Mouse (Mus musculus): Measurements from ENCODE around the gene Ralgapa1. TPM values are rescaled to one million over a fixed set of nuclear protein-coding genes. Genes with fewer than 3 reads are reported as not detected.

Ralgapa1 gene
- polyA plus RNA-seq, 1 experiment from 2014 or later, result 45.2 TPM

DNA sequence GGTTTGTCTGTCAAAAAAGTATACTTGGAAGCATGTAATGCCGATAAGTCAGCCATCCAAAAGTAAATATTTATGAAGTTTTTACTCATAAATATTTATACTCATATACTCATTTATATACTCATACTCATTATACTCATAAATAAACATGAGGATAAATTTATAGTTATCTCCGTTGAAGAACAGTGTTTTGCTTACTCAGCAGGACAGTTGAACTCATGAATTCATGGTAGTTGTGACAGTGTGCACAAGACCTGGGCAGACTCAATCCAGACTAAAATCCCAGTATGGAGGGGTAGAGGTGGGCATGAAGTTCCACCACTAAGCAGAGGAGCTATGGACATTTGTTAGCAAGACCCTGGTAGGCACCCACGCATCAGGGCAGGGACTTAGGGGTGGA, 16.5 kb upstream of the Ralgapa1 start:
- 61% methylated on average over 3 of the region's 3 CpGs for WGBS
- no peak overlapping the region for H3K9ac ChIP-seq (replicated peaks; ENCODE audit: low read depth, low read length)
- peak overlapping the region; percentile 78 for H3K4me2 ChIP-seq (ENCODE audit: low read depth, low read length)
- H3K27me3 ChIP-seq (ENCODE audit: control insufficient read depth, insufficient read depth, low read length), result no peaks in the 10 kb centered on the region
- peaks cover 5% of the 10 kb centered on the region; the same call in 1 of the 2 replicates for H3K36me3 ChIP-seq (ENCODE audit: control insufficient read depth, insufficient read depth, low read length)
- H3K9me3 ChIP-seq (ENCODE audit: control insufficient read depth, low read length), result no peaks in the 10 kb centered on the region
- ATAC-seq (ENCODE audit: low read depth), result no peak
- H3K27ac ChIP-seq (ENCODE audit: low read depth, low read length), result no peak overlapping the region
- H3K4me3 ChIP-seq (ENCODE audit: low read depth, low read length), result no peak overlapping the region
- H3K4me1 ChIP-seq (ENCODE audit: control insufficient read depth, insufficient read depth, low read length), result peaks cover 3% of the 10 kb centered on the region; the same call in 1 of the 2 replicates

DNA sequence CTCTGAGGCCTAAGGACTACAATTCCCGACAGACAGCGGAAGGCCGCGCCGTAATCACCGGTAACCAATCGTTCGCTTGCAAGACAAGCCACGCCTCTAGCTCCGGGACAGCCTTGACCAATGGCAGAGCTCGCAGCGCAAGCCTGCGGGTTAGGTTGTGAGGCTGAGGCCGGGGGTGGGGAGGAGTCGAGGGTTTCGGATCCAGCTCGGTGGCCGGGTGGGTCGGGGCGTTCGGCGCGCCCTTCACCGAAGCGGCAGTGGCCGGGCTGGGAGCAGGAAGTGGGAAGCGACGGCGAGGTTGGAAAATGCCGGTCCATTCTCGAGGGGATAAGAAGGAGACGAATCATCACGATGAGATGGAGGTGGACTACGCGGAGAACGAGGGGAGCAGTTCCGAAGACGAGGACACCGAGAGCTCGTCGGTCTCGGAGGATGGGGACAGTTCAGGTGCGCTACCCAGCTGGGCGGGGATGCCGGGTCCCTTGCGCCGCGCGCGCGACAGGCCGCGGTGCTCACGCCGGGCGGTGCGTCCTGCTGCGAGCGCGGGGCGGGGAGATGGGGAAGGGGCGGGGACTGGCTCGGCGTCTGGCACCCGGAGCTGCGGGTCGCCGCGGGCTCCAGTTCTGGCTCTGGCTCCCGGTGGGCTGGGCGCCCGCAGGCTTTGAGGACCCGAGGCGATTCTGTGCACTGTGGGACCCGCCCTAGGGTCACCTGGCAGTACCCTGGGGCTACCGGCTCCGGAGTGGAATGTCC, 15.4 kb upstream of the Ralgapa1 start, which contains the start of gene Brms1l:
Gene Brms1l (plus strand): TSS at position 126 of the 753 bp plus-strand sequence.
- Histone ChIP-seq H3K4me2 (ENCODE audit: low read depth, low read length) (peak within 1 kb of the TSS; percentile 78), H3K4me3 (ENCODE audit: low read depth, low read length) (peak within 1 kb of the TSS; percentile 80), H3K36me3 (ENCODE audit: control insufficient read depth, insufficient read depth, low read length) (peaks cover 1% of the 10 kb centered on the region; the same call in 1 of the 2 replicates), H3K27me3 (ENCODE audit: control insufficient read depth, insufficient read depth, low read length) (no peaks in the 10 kb centered on the region), H3K27ac (ENCODE audit: low read depth, low read length) (peak within 1 kb of the TSS; percentile 83), H3K9me3 (ENCODE audit: control insufficient read depth, low read length) (no peaks in the 10 kb centered on the region), H3K9ac (replicated peaks; ENCODE audit: low read depth, low read length) (peak within 1 kb of the TSS; percentile 68), H3K4me1 (ENCODE audit: control insufficient read depth, insufficient read depth, low read length) (peaks cover 3% of the 10 kb centered on the region; the same call in 1 of the 2 replicates)
- WGBS, result under 1% methylated on average over 72 of the region's 77 CpGs
- peak; percentile 99 for ATAC-seq (ENCODE audit: low read depth)

GRCm38 (mm10) chr12:55835857-55836198, 14.9 kb upstream of the Ralgapa1 start:
- Histone ChIP-seq H3K4me3 (ENCODE audit: low read depth, low read length) (peak overlapping the region; percentile 80), H3K9me3 (ENCODE audit: control insufficient read depth, low read length) (no peaks in the 10 kb centered on the region), H3K9ac (replicated peaks; ENCODE audit: low read depth, low read length) (peak overlapping the region; percentile 68; the same call in 1 of the 2 replicates), H3K27me3 (ENCODE audit: control insufficient read depth, insufficient read depth, low read length) (no peaks in the 10 kb centered on the region), H3K4me1 (ENCODE audit: control insufficient read depth, insufficient read depth, low read length) (peaks cover 3% of the 10 kb centered on the region; the same call in 1 of the 2 replicates), H3K36me3 (ENCODE audit: control insufficient read depth, insufficient read depth, low read length) (no peaks in the 10 kb centered on the region), H3K27ac (ENCODE audit: low read depth, low read length) (peak overlapping the region; percentile 39; the same call in 1 of the 2 replicates), H3K4me2 (ENCODE audit: low read depth, low read length) (peak overlapping the region; percentile 52)
- ATAC-seq (ENCODE audit: low read depth), result no peak
- 0% methylated on average over 6 of the region's 6 CpGs for WGBS

GRCm38 (mm10) chr12:55834891-55835290, 13.9 kb upstream of the Ralgapa1 start:
- Histone ChIP-seq H3K4me3 (ENCODE audit: low read depth, low read length) (no peak overlapping the region), H3K4me2 (ENCODE audit: low read depth, low read length) (no peak overlapping the region), H3K36me3 (ENCODE audit: control insufficient read depth, insufficient read depth, low read length) (no peaks in the 10 kb centered on the region), H3K27me3 (ENCODE audit: control insufficient read depth, insufficient read depth, low read length) (no peaks in the 10 kb centered on the region), H3K4me1 (ENCODE audit: control insufficient read depth, insufficient read depth, low read length) (peaks cover 3% of the 10 kb centered on the region; the same call in 1 of the 2 replicates), H3K9me3 (ENCODE audit: control insufficient read depth, low read length) (no peaks in the 10 kb centered on the region), H3K9ac (replicated peaks; ENCODE audit: low read depth, low read length) (no peak overlapping the region), H3K27ac (ENCODE audit: low read depth, low read length) (no peak overlapping the region)
- no peak for ATAC-seq (ENCODE audit: low read depth)
- WGBS, result 91% methylated on average over 8 of the region's 8 CpGs

GRCm38 (mm10) chr12:55833906-55834625, 13.1 kb upstream of the Ralgapa1 start:
- Histone ChIP-seq H3K27ac (ENCODE audit: low read depth, low read length) (no peak overlapping the region), H3K4me2 (ENCODE audit: low read depth, low read length) (no peak overlapping the region), H3K4me3 (ENCODE audit: low read depth, low read length) (no peak overlapping the region), H3K36me3 (ENCODE audit: control insufficient read depth, insufficient read depth, low read length) (no peaks in the 10 kb centered on the region), H3K9ac (replicated peaks; ENCODE audit: low read depth, low read length) (no peak overlapping the region), H3K4me1 (ENCODE audit: control insufficient read depth, insufficient read depth, low read length) (peaks cover 3% of the 10 kb centered on the region; the same call in 1 of the 2 replicates), H3K9me3 (ENCODE audit: control insufficient read depth, low read length) (no peaks in the 10 kb centered on the region), H3K27me3 (ENCODE audit: control insufficient read depth, insufficient read depth, low read length) (no peaks in the 10 kb centered on the region)
- WGBS, result 70% methylated on average over 9 of the region's 9 CpGs
- no peak for ATAC-seq (ENCODE audit: low read depth)

DNA sequence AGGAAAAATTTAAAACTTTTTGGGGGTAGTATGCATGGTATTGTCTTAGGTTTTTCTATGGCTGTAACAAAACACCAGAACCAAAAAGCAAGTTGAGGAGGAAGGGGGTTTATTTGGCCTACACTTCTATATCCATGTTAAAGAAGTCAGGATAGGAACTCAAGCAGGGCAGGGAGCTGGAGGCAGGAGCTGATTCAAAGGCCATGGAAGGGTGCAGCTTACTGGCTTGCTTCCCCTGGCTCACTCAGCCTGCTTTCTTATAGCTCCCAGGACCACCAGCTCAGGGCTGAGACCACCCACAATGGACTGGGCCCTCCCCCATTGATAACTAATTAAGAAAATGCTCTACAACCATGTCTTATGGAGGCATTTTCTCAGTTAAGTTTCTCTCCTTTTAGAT, 12.0 kb upstream of the Ralgapa1 start:
- Histone ChIP-seq H3K27me3 (ENCODE audit: control insufficient read depth, insufficient read depth, low read length) (no peaks in the 10 kb centered on the region), H3K4me3 (ENCODE audit: low read depth, low read length) (no peak overlapping the region), H3K27ac (ENCODE audit: low read depth, low read length) (no peak overlapping the region), H3K9ac (replicated peaks; ENCODE audit: low read depth, low read length) (no peak overlapping the region), H3K9me3 (ENCODE audit: control insufficient read depth, low read length) (no peaks in the 10 kb centered on the region), H3K36me3 (ENCODE audit: control insufficient read depth, insufficient read depth, low read length) (no peaks in the 10 kb centered on the region), H3K4me2 (ENCODE audit: low read depth, low read length) (no peak overlapping the region), H3K4me1 (ENCODE audit: control insufficient read depth, insufficient read depth, low read length) (peaks cover 3% of the 10 kb centered on the region; the same call in 1 of the 2 replicates)
- ATAC-seq (ENCODE audit: low read depth), result no peak

DNA sequence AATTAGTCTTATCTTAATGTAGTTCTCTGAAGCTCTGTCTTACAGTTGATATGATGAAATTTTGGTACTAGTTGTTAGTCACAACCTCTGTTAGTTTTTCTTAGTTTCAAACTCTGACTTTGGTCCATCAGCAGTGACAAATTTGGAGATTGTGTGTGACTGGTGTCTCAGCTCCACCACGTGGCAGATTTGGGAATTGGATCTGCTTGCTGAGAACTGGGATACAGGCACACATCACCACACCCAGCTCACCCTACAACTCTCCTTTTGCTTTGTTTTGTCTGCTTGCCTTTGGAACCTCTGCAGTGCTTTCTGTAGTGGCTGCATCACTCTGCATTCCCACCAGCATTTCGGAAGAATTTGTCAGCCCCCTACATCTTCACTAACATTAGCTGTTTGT, 10.1 kb upstream of the Ralgapa1 start:
- no peak overlapping the region for H3K4me3 ChIP-seq (ENCODE audit: low read depth, low read length)
- WGBS, result 26% methylated on average over 2 of the region's 2 CpGs
- H3K36me3 ChIP-seq (ENCODE audit: control insufficient read depth, insufficient read depth, low read length), result no peaks in the 10 kb centered on the region
- no peak overlapping the region for H3K27ac ChIP-seq (ENCODE audit: low read depth, low read length)
- no peak overlapping the region for H3K4me2 ChIP-seq (ENCODE audit: low read depth, low read length)
- H3K4me1 ChIP-seq (ENCODE audit: control insufficient read depth, insufficient read depth, low read length), result no peaks in the 10 kb centered on the region
- H3K9ac ChIP-seq (replicated peaks; ENCODE audit: low read depth, low read length), result no peak overlapping the region
- no peak for ATAC-seq (ENCODE audit: low read depth)
- no peaks in the 10 kb centered on the region for H3K9me3 ChIP-seq (ENCODE audit: control insufficient read depth, low read length)
- H3K27me3 ChIP-seq (ENCODE audit: control insufficient read depth, insufficient read depth, low read length), result no peaks in the 10 kb centered on the region

- WGBS, result 77% methylated on average over 2 of the region's 2 CpGs
- H3K4me2 ChIP-seq (ENCODE audit: low read depth, low read length), result no peak overlapping the region
- H3K4me1 ChIP-seq (ENCODE audit: control insufficient read depth, insufficient read depth, low read length), result no peaks in the 10 kb centered on the region
- H3K27me3 ChIP-seq (ENCODE audit: control insufficient read depth, insufficient read depth, low read length), result no peaks in the 10 kb centered on the region
- H3K36me3 ChIP-seq (ENCODE audit: control insufficient read depth, insufficient read depth, low read length), result no peaks in the 10 kb centered on the region
- H3K27ac ChIP-seq (ENCODE audit: low read depth, low read length), result no peak overlapping the region
- no peak overlapping the region for H3K4me3 ChIP-seq (ENCODE audit: low read depth, low read length)
- ATAC-seq (ENCODE audit: low read depth), result no peak
- no peaks in the 10 kb centered on the region for H3K9me3 ChIP-seq (ENCODE audit: control insufficient read depth, low read length)
- no peak overlapping the region for H3K9ac ChIP-seq (replicated peaks; ENCODE audit: low read depth, low read length)
Measured at GRCm38 (mm10) chr12:55825537-55825936, 4.6 kb upstream of the Ralgapa1 start.

DNA sequence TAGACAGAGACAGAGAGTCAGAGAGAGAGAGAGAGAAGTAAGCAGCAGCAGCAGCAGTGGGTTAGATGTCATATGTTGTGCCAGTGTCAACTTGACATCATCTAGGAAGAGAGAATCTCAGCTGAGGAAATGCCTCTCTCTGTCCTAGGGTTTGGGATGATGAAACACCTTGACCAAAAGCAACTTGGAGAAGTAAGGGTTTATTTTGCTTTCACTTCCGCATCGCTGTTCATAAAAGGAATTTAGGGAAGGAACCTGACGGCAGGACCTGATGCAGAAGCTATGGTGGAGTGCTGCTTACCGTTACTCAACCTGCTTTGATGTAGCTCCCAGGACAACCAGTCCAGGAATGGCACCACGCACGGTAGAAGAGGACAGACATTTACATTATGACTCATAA, 3.1 kb upstream of the Ralgapa1 start:
- peaks cover 7% of the 10 kb centered on the region; the same call in 1 of the 2 replicates for H3K4me1 ChIP-seq (ENCODE audit: control insufficient read depth, insufficient read depth, low read length)
- no peak overlapping the region for H3K27ac ChIP-seq (ENCODE audit: low read depth, low read length)
- no peak overlapping the region for H3K4me2 ChIP-seq (ENCODE audit: low read depth, low read length)
- H3K36me3 ChIP-seq (ENCODE audit: control insufficient read depth, insufficient read depth, low read length), result no peaks in the 10 kb centered on the region
- no peak for ATAC-seq (ENCODE audit: low read depth)
- no peaks in the 10 kb centered on the region for H3K9me3 ChIP-seq (ENCODE audit: control insufficient read depth, low read length)
- H3K9ac ChIP-seq (replicated peaks; ENCODE audit: low read depth, low read length), result no peak overlapping the region
- no peak overlapping the region for H3K4me3 ChIP-seq (ENCODE audit: low read depth, low read length)
- H3K27me3 ChIP-seq (ENCODE audit: control insufficient read depth, insufficient read depth, low read length), result no peaks in the 10 kb centered on the region
- 93% methylated on average over 6 of the region's 6 CpGs for whole genome bisulfite sequencing
